Mouse (Mus musculus) heart, adult 2 months (tissue): Measurements from ENCODE around the gene Wdr4. TPM values are rescaled to one million over a fixed set of nuclear protein-coding genes. Genes with fewer than 3 reads are reported as not detected.
"Not testable (repeated sequence)": the region's sequence is repeated elsewhere in the genome, so short reads cannot be mapped to it uniquely, and the experiment has no call there.

ENCODE experiments used
- DNase-seq, 2 experiments: peaks; one replicate each; pipeline ENCODE4 v3.0.0; 2021
- H3K27ac ChIP-seq: fragments of 200-600 bp; 2 replicates; pipeline ENCODE4 v1.8.1; 2022
- H3K27me3 ChIP-seq: fragments of 200-500 bp; 2 replicates; pipeline ENCODE4 v1.6.1; 2012; ENCODE audit warnings: mild to moderate bottlenecking, low read length, inconsistent platforms, mixed read lengths; ENCODE audit not compliant: control insufficient read depth, insufficient read depth
- H3K36me3 ChIP-seq: fragments of 200-500 bp; 2 replicates; pipeline ENCODE4 v1.6.1; 2012; ENCODE audit warnings: low read length, inconsistent platforms; ENCODE audit not compliant: control insufficient read depth, insufficient read depth
- H3K4me1 ChIP-seq: fragments of 200-500 bp; 2 replicates; pipeline ENCODE4 v1.6.1; 2011; ENCODE audit warnings: low read length; ENCODE audit not compliant: control insufficient read depth, insufficient read depth
- H3K4me3 ChIP-seq: fragments of 200-600 bp; 2 replicates; pipeline ENCODE4 v1.8.1; 2022
- H3K79me2 ChIP-seq: fragments of 200-500 bp; replicated peaks from 2 replicates; pipeline ENCODE4 v1.6.1; 2012; ENCODE audit warnings: mild to moderate bottlenecking, inconsistent platforms, low read length, moderate library complexity, mixed read lengths; ENCODE audit not compliant: control insufficient read depth, insufficient read depth
- H3K9ac ChIP-seq: fragments of 200-500 bp; 2 replicates; pipeline ENCODE4 v1.6.1; 2012; ENCODE audit warnings: low read depth, mild to moderate bottlenecking, control low read depth, inconsistent platforms, low read length, mixed read lengths
- CTCF ChIP-seq: fragments of 200-600 bp; IDR thresholded peaks from 2 replicates; pipeline ENCODE4 v1.8.1; 2022; ENCODE audit warnings: antibody characterized with exemption, mild to moderate bottlenecking, moderate library complexity
- EP300 ChIP-seq: fragments of 200-500 bp; IDR thresholded peaks from 2 replicates; pipeline ENCODE4 v1.6.1; 2011; ENCODE audit warnings: low read depth, low read length, control low read depth; ENCODE audit not compliant: insufficient read depth
- POLR2A ChIP-seq: fragments of 200-500 bp; IDR thresholded peaks from 2 replicates; pipeline ENCODE4 v1.6.1; 2011; ENCODE audit warnings: mild to moderate bottlenecking, low read depth, low read length, control low read depth; ENCODE audit not compliant: insufficient read depth
- WGBS: fragments of 180-500 bp; shearing (Covaris S2); methylation state at CpG from one replicate; pipeline ENCODE4 v1.1.7; 2018; 5-methylcytosine and 5-hydroxymethylcytosine counted together
- intact Hi-C: fragments of 180-260 bp; cut with DNase I; formaldehyde crosslinking; loops from one replicate; pipeline ENCODE4 v1.15.1; 2025
- polyA plus RNA-seq: library from polyadenylated mRNA; depleted of rRNA; stranded (reverse); fragments of >200 nt; gene quantifications from 2 replicates; pipeline ENCODE4 v1.2.3, GENCODE M21; 2012
- total RNA-seq, 2 experiments: library from RNA; stranded (reverse); gene quantifications; 2 replicates each; pipeline ENCODE4 v1.2.3; 2021

Wdr4 gene
- total and polyA plus RNA-seq, 3 experiments, result 5.2 to 9.9 (median 5.6) TPM

- Histone ChIP-seq H3K4me3 (peak overlapping the region; percentile 55), H3K27ac (peak overlapping the region; percentile 99), H3K4me1 (peaks cover 9% of the 10 kb centered on the region), H3K79me2 (peaks cover 8% of the 10 kb centered on the region), H3K27me3 (no peaks in the 10 kb centered on the region), H3K36me3 (peaks cover 3% of the 10 kb centered on the region), H3K9ac (peak overlapping the region; percentile 45)
- 11% methylated on average over 12 of the region's 12 CpGs for WGBS
- intact Hi-C loops, result loop anchor here (2.0 kb wide), 1 partner anchor 43 kb away; the partner anchor contains the start of gene Ndufv3
- TF ChIP-seq CTCF (no peak), EP300 (no peak), POLR2A (no peak)
- peak in 1 of 2 experiments; percentile 64 for DNase-seq
Observed at GRCm38 (mm10) chr17:31563632-31564014, 43.8 kb upstream of the Wdr4 start.

GRCm38 (mm10) chr17:31559021-31559789, 39.4 kb upstream of the Wdr4 start:
- 82% methylated on average over 11 of the region's 11 CpGs for WGBS
- Histone ChIP-seq H3K4me1 (peaks cover 4% of the 10 kb centered on the region), H3K27ac (no peak overlapping the region), H3K36me3 (no peaks in the 10 kb centered on the region), H3K27me3 (no peaks in the 10 kb centered on the region), H3K9ac (no peak overlapping the region), H3K4me3 (no peak overlapping the region), H3K79me2 (no peaks in the 10 kb centered on the region)
- intact Hi-C loops, result no loop called here
- DNase-seq, result no peak
- no peak for TF ChIP-seq POLR2A
- TF ChIP-seq CTCF, result no peak
- TF ChIP-seq EP300, result no peak

DNA sequence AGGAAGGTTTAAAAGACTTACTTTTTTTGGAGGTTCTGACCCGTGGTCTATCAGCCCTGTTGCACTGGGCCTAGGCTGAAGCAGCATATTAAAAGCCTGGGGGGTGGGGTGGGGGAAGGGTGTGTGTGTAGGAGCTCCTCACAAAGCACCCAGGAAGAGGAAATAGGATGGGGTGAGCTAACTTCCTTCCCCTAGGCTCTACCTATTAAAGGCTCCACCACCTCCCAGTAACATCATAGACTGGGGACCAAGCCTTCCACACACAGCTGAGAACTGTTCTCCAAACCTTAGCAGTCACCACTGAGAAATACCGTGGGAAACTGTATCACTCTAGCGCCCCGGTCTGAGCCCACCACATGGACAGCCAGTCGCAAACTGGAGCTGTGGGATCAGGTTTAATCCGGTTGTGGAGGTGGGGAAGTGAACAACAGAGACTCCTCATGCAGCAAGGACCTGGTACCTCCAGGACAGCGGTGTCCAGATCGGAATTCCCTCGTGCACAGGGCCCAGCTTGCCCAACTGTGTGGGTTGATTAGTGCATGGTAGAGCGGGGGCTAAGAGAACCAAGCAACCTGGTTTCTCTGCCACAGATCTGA, 38.3 kb upstream of the Wdr4 start:
- WGBS, result 72% methylated on average over 10 of the region's 10 CpGs
- Histone ChIP-seq H3K4me3 (no peak overlapping the region), H3K27ac (peak overlapping the region; percentile 28; the same call in 1 of the 2 replicates), H3K9ac (no peak overlapping the region), H3K27me3 (no peaks in the 10 kb centered on the region), H3K79me2 (no peaks in the 10 kb centered on the region), H3K36me3 (no peaks in the 10 kb centered on the region), H3K4me1 (peaks cover 1% of the 10 kb centered on the region)
- no peak for DNase-seq
- TF ChIP-seq POLR2A (0 out of 2 replicates have a peak, but pooled peaks have one; percentile 20), CTCF (no peak)
- intact Hi-C loops, result no loop called here

GRCm38 (mm10) chr17:31557124-31557880, 37.5 kb upstream of the Wdr4 start:
- Histone ChIP-seq H3K79me2 (no peaks in the 10 kb centered on the region), H3K4me1 (peaks cover 1% of the 10 kb centered on the region), H3K27me3 (no peaks in the 10 kb centered on the region), H3K36me3 (no peaks in the 10 kb centered on the region), H3K4me3 (no peak overlapping the region), H3K27ac (peak overlapping the region; percentile 28), H3K9ac (no peak overlapping the region)
- DNase-seq, result peak; percentile 41 to 58
- intact Hi-C loops, result no loop called here
- 50% methylated on average over 11 of the region's 11 CpGs for WGBS
- no peak for TF ChIP-seq CTCF
- no peak for TF ChIP-seq EP300
- TF ChIP-seq POLR2A, result no peak

DNA sequence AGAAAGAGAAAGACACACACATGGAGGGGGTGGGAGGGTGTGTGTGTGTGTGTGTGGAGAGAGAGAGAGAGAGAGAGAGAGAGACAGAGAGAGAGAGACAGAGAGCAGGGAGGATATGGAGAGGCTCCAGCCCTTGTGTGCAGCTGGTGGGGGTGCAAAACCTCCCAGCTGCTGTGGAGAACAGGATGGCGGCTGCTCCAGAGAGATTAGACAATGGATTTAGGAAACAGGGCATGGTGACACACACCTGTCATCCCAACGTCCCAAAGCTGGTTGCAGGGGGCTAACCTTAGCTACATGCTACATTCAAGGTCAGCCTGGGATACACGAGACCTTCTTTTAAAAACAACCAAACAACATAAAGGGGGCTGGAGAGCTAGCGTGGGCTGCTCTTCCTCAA, 36.5 kb upstream of the Wdr4 start:
- no peak overlapping the region for H3K27ac ChIP-seq
- TF ChIP-seq EP300 (no peak), POLR2A (no peak), CTCF (no peak)
- no peak overlapping the region for H3K4me3 ChIP-seq
- H3K9ac ChIP-seq, result no peak overlapping the region
- no peaks in the 10 kb centered on the region for H3K79me2 ChIP-seq
- intact Hi-C loops, result no loop called here
- H3K36me3 ChIP-seq, result no peaks in the 10 kb centered on the region
- DNase-seq, result no peak
- no peaks in the 10 kb centered on the region for H3K27me3 ChIP-seq
- H3K4me1 ChIP-seq, result peaks cover 1% of the 10 kb centered on the region
- WGBS, result 52% methylated on average over 4 of the region's 4 CpGs

- intact Hi-C loops, result not testable (repeated sequence)
- 95% methylated on average over 23 of the region's 23 CpGs for WGBS
Observed at GRCm38 (mm10) chr17:31552601-31553000, 32.8 kb upstream of the Wdr4 start.

More at GRCm38 (mm10) chr17:31552601-31553000, 32.8 kb upstream of the Wdr4 start:
- H3K9ac ChIP-seq, H3K4me1 ChIP-seq, DNase-seq, H3K36me3 ChIP-seq, H3K27me3 ChIP-seq, H3K4me3 ChIP-seq, H3K27ac ChIP-seq, H3K79me2 ChIP-seq: not testable (repeated sequence)
